In the genomic region with DNA sequence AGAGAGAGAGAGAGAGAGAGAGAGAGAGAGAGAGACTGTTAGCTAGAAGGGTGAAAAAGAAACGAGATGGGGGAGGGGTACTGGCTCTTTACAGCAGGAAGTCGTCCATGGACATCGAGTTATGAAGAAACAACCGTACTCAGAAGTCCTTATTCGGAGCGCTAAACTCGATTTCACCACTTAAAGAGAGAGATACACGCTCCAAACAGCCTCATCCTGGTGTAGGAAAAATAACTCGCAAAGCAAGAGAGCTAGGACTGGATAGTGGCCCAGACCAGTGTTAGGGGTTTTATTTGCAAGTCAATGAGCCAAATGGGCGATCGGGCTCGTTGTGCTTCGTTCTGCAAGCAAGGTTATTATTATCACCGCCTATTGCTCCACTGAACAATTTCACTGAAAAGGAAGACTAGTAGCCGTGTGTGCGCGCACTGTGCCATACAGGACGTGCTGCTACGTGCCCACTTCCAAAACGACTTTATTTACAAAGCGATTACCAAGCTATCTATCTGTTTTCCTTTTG, we compare ENCODE assay signal across 7 mouse cellular contexts. TPM values are rescaled to one million over a fixed set of nuclear protein-coding genes. Genes with fewer than 3 reads are reported as not detected.
DNase-seq lines count a peak whose midpoint lies in the region; ATAC-seq and TF ChIP-seq lines count a peak whose summit lies in the region.

No protein-coding gene starts in this region.

- intact Hi-C loops in gastrocnemius, adult 2 months (cut with DNase I) = loop anchor here (1.0 to 10.0 kb wide), 6 partner anchors 199 to 1147 kb away; no protein-coding TSS in a partner anchor

- H3K27me3 ChIP-seq in hindbrain, postnatal 0 days (ENCODE audit: insufficient read depth, low read length) = no peaks in the 10 kb centered on the region
- no peaks in the 10 kb centered on the region for H3K27me3 ChIP-seq in liver, embryonic 16.5 days (ENCODE audit: control insufficient read depth, insufficient read depth, low read depth, low read length)
- H3K27me3 ChIP-seq in neural tube, embryonic 14.5 days (ENCODE audit: control insufficient read depth, insufficient read depth, low read length) = no peaks in the 10 kb centered on the region

- peak overlapping the region; percentile 93 for H3K4me3 ChIP-seq in gastrocnemius, adult 2 months
- H3K4me3 ChIP-seq in hindbrain, postnatal 0 days (ENCODE audit: low read length) = peak overlapping the region; percentile 98
- H3K4me3 ChIP-seq in liver, embryonic 16.5 days (ENCODE audit: low read depth, low read length) = peak overlapping the region; percentile 89
- H3K4me3 ChIP-seq in neural tube, embryonic 14.5 days (ENCODE audit: low read depth, low read length) = peak overlapping the region; percentile 94

- no peaks in the 10 kb centered on the region for H3K9me3 ChIP-seq in hindbrain, postnatal 0 days (ENCODE audit: low read length)
- no peaks in the 10 kb centered on the region for H3K9me3 ChIP-seq in liver, embryonic 16.5 days (replicated peaks; ENCODE audit: control insufficient read depth, low read length)
- no peaks in the 10 kb centered on the region for H3K9me3 ChIP-seq in neural tube, embryonic 14.5 days (ENCODE audit: control insufficient read depth, low read length)

- WGBS in hindbrain, postnatal 0 days = under 1% methylated on average over 21 of the region's 21 CpGs
- WGBS in liver, embryonic 16.5 days (ENCODE audit: insufficient replicate concordance) = under 1% methylated on average over 21 of the region's 21 CpGs
- under 1% methylated on average over 21 of the region's 21 CpGs for WGBS in neural tube, embryonic 14.5 days

- no peak for TF ChIP-seq CTCF in gastrocnemius, adult 2 months (IDR thresholded peaks at IDR 0.05)
- TF ChIP-seq CTCF in hindbrain, postnatal 0 days (IDR thresholded peaks at IDR 0.05; ENCODE audit: low read depth) = no peak

- peak overlapping the region; percentile 99 for H3K27ac ChIP-seq in gastrocnemius, adult 2 months
- H3K27ac ChIP-seq in hindbrain, postnatal 0 days = peak overlapping the region; percentile 99
- H3K27ac ChIP-seq in liver, embryonic 16.5 days (ENCODE audit: low read length) = peak overlapping the region; percentile 95
- H3K27ac ChIP-seq in neural tube, embryonic 14.5 days (ENCODE audit: low read depth, low read length) = peak overlapping the region; percentile 98

- ATAC-seq in hindbrain, postnatal 0 days = peak; percentile 3
- ATAC-seq in liver, embryonic 16.5 days (ENCODE audit: low read depth) = peak; percentile 4; the same call in 1 of the 2 replicates
- ATAC-seq in neural tube, embryonic 14.5 days (ENCODE audit: low read depth) = peak; percentile 4

- peak; percentile 60 for DNase-seq in thymus, postnatal 0 days (ENCODE audit: low spot score)
- no peak for DNase-seq in thymus, postnatal 36 days
- DNase-seq in brain, adult 2 months (ENCODE audit: low read depth, low spot score) = peak; percentile 85
- peak; percentile 52 for DNase-seq in gastrocnemius, adult 2 months
- DNase-seq in hindbrain, postnatal 0 days (ENCODE audit: low spot score) = no peak

- H3K36me3 ChIP-seq in hindbrain, postnatal 0 days (ENCODE audit: insufficient read depth, low read length) = no peaks in the 10 kb centered on the region
- no peaks in the 10 kb centered on the region for H3K36me3 ChIP-seq in liver, embryonic 16.5 days (ENCODE audit: control insufficient read depth, insufficient read depth)
- H3K36me3 ChIP-seq in neural tube, embryonic 14.5 days (ENCODE audit: control insufficient read depth, insufficient read depth, low read length) = no peaks in the 10 kb centered on the region

- no peaks in the 10 kb centered on the region for H3K4me1 ChIP-seq in hindbrain, postnatal 0 days (ENCODE audit: insufficient read depth, low read length)
- H3K4me1 ChIP-seq in liver, embryonic 16.5 days (ENCODE audit: control insufficient read depth, low read depth, low read length) = peaks cover 34% of the 10 kb centered on the region
- peaks cover 13% of the 10 kb centered on the region; the same call in 1 of the 2 replicates for H3K4me1 ChIP-seq in neural tube, embryonic 14.5 days (ENCODE audit: control insufficient read depth, insufficient read depth, low read length)

- peak overlapping the region; percentile 93 for H3K9ac ChIP-seq in hindbrain, postnatal 0 days (replicated peaks; ENCODE audit: low read length)
- H3K9ac ChIP-seq in liver, embryonic 16.5 days (ENCODE audit: low read depth, low read length) = peak overlapping the region; percentile 69
- H3K9ac ChIP-seq in neural tube, embryonic 14.5 days (replicated peaks; ENCODE audit: low read depth, low read length) = peak overlapping the region; percentile 96

- H3K4me2 ChIP-seq in hindbrain, postnatal 0 days (ENCODE audit: low read depth, low read length) = peak overlapping the region; percentile 90
- peak overlapping the region; percentile 95 for H3K4me2 ChIP-seq in liver, embryonic 16.5 days (ENCODE audit: low read depth, low read length)
- H3K4me2 ChIP-seq in neural tube, embryonic 14.5 days (ENCODE audit: low read depth, low read length) = peak overlapping the region; percentile 79

RNA-seq across cellular contexts. Expression of gene Cited2, which starts 1.4 kb away (rescaled TPM):
- polyA plus RNA-seq in thymus, postnatal 0 days (2015; fragmentation: Nextera tagmentation; extraction: Ambion mirVana) = 17.7 and 19.9 TPM in 2 replicates
- 100 to 1,000 TPM in 1 of 2 experiments, 10 to 100 TPM in 1; 28.6 to 114 TPM for total RNA-seq in gastrocnemius, adult 2 months (2021)
- 102 and 112 TPM in 2 replicates for total RNA-seq in hindbrain, postnatal 0 days (2014; rRNA removed)
- polyA plus RNA-seq in hindbrain, postnatal 0 days (2015; fragmentation: Nextera tagmentation; extraction: Ambion mirVana) = 59.4 and 60.4 TPM in 2 replicates
- 14.5 and 19.4 TPM in 2 replicates for polyA plus RNA-seq in liver, embryonic 16.5 days (2015; fragmentation: Nextera tagmentation; extraction: Ambion mirVana)
- polyA plus RNA-seq in neural tube, embryonic 14.5 days (2014; fragmentation: Nextera tagmentation; extraction: Ambion mirVana) = 75.1 and 89.7 TPM in 2 replicates

Comparison
In these comparisons a context has a peak if more than half of its experiments do, and no peak if none do; other contexts are left out.
1. DNase-seq: peak in thymus, postnatal 0 days (single experiment), brain, adult 2 months (single experiment) and gastrocnemius, adult 2 months (single experiment); none in thymus, postnatal 36 days (0 of 2) and hindbrain, postnatal 0 days (single experiment).
2. Peak in every context shown above with its lines, with median percentiles within 50 percentile points of each other: H3K27ac ChIP-seq, H3K4me3 ChIP-seq, ATAC-seq, H3K4me2 ChIP-seq and H3K9ac ChIP-seq.